Mouse (Mus musculus) megakaryocyte, embryonic 14.5 days (primary cell): ENCODE measurements at regions not wholly inside any gene's neighbourhood (a gene's known extent, or its start where the extent isn't known, plus 50 kb on each side); places are given as distances from the start of the nearest gene placed in this dataset.

Experiments used
- FLI1 ChIP-seq: IDR thresholded peaks from 2 replicates; pipeline ENCODE4 v1.6.1; 2012; ENCODE audit warnings: low read length, inconsistent platforms, mixed read lengths
- GATA1 ChIP-seq: IDR thresholded peaks from 3 replicates; pipeline ENCODE4 v1.6.1; 2012; ENCODE audit warnings: mixed read lengths, low read length, inconsistent platforms, borderline replicate concordance

DNA sequence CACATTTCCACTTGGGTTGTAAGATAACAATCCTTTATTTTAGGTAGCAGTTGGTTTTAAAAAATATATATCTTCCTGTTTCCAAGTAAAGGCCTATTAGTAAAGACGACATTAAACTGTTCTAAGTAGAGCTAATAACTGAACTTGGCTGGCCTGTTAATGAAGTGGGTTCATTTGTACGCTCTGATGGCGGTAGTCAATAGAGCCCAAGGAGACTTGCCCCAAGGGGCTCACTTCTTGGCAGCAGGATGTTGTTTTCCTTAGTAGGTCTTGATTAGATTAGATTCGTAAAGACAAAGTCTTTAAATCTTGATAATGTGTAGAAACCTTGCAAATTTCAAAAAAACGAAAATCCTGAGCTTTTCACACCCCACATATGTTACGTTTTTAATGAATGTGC, 135.4 kb upstream of the Rapgef5 start:
- TF ChIP-seq GATA1 (no peak), FLI1 (no peak)
